Mouse (Mus musculus) heart, embryonic 14.5 days (tissue): ENCODE data around the gene Rprd1b. TPM values are rescaled to one million over a fixed set of nuclear protein-coding genes. Genes with fewer than 3 reads are reported as not detected.

Source experiments
- ATAC-seq: fragments of 200-750 bp; cut with Nextera tagmentation; 2 replicates; pipeline ENCODE4 v1.8.0; 2017; ENCODE audit warnings: low read depth, moderate TSS enrichment; ENCODE audit not compliant: insufficient number of reproducible peaks, insufficient read depth, low FRiP score
- H3K27ac ChIP-seq, 2 experiments: fragments of 200-500 bp in 1 of 2; fragments of 300-500 bp in 1 of 2; sonication (generic) in 1 of 2; replicated peaks in 1 of 2; 2 replicates each; pipeline ENCODE4 v1.5.1; 2012 to 2014; ENCODE audit warnings: low read depth in 2 of 2, low read length in 2 of 2, control low read depth in 1 of 2, mild to moderate bottlenecking in 1 of 2, mixed read lengths in 1 of 2; ENCODE audit not compliant: control insufficient read depth in 1 of 2, insufficient read depth in 1 of 2
- H3K27me3 ChIP-seq: fragments of 300-500 bp; sonication (generic); 2 replicates; pipeline ENCODE4 v1.6.1; 2014; ENCODE audit warnings: mild to moderate bottlenecking, low read length, control low read depth; ENCODE audit not compliant: control insufficient read depth, insufficient read depth
- H3K36me3 ChIP-seq: fragments of 300-500 bp; sonication (generic); 2 replicates; pipeline ENCODE4 v1.6.1; 2014; ENCODE audit warnings: mild to moderate bottlenecking, control low read depth, low read length, mixed read lengths; ENCODE audit not compliant: control insufficient read depth, insufficient read depth
- H3K4me1 ChIP-seq, 2 experiments: fragments of 200-500 bp in 1 of 2; fragments of 300-500 bp in 1 of 2; sonication (generic) in 1 of 2; 2 replicates each; pipeline ENCODE4 v1.6.1; 2012 to 2014; ENCODE audit warnings: low read length in 2 of 2, control low read depth in 1 of 2, mixed read lengths in 1 of 2; ENCODE audit not compliant: control insufficient read depth in 2 of 2, insufficient read depth in 2 of 2
- H3K4me2 ChIP-seq: fragments of 300-500 bp; sonication (generic); 2 replicates; pipeline ENCODE4 v1.6.1; 2014; ENCODE audit warnings: mild to moderate bottlenecking, low read length
- H3K4me3 ChIP-seq, 2 experiments: fragments of 200-500 bp in 1 of 2; fragments of 300-500 bp in 1 of 2; sonication (generic) in 1 of 2; 2 replicates each; pipeline ENCODE4 v1.5.1; 2012 to 2014; ENCODE audit warnings: low read length in 2 of 2, mild to moderate bottlenecking in 2 of 2, control low read depth in 1 of 2, low read depth in 1 of 2, moderate library complexity in 1 of 2; ENCODE audit not compliant: control insufficient read depth in 1 of 2, insufficient read depth in 1 of 2
- H3K9ac ChIP-seq: fragments of 300-500 bp; sonication (generic); 2 replicates; pipeline ENCODE4 v1.6.1; 2014; ENCODE audit warnings: mild to moderate bottlenecking, low read length
- H3K9me3 ChIP-seq: fragments of 300-500 bp; sonication (generic); 2 replicates; pipeline ENCODE4 v1.6.1; 2016; ENCODE audit warnings: low read length, control low read depth; ENCODE audit not compliant: control insufficient read depth
- WGBS: fragments of 180-500 bp; shearing (Covaris S2); extraction: QIAGEN DNeasy Blood & Tissue Kit; methylation state at CpG from one replicate; pipeline ENCODE4 v1.1.7; 2014; 5-methylcytosine and 5-hydroxymethylcytosine counted together
- polyA plus RNA-seq: library from polyadenylated mRNA; unstranded; fragments of >200 nt; fragmentation: Nextera tagmentation; extraction: Ambion mirVana; gene quantifications from 2 replicates; pipeline ENCODE4 v1.2.1, GENCODE M21; 2014

Gene Rprd1b
- polyA plus RNA-seq, 1 experiment from 2014 or later = 28.4 TPM

DNA sequence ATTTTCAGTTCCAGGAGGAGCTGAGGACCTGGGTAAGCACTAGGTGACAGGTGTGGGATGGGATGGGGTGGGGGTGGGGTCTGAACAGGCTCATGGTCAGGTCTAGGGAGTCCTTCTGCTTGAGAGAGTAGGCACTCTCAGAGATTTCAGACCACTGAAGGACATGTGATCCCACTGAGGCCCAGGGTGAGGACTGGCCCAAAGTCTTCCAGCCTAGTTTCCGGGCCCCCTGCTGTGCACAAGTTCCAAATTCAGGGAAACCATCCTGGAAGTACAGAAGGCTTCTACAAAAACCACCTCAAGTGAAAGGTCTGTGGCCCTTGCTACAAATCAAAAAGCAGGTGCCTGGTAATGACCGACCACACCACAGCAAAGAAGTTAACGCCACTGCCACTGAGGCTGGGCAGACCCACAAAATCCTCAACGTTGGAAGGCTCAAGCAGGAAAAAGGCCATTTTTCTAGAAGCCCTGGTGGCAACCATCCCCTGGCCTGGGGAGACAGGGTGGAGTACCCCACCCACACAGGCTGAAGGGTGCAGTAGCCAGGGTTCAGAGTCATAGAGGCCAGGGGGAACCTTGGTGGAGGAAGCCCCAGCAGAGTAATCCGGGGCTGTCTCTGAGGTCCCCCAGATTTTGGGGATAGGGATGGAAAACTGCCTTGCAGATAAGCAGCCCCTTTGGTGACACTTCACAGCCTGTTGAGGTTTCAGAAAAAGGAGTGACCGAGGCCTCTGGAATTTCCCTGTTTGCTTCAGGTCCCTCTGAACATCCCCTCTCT is 116.6 kb downstream of the Rprd1b start:
- WGBS = 42% methylated on average over 6 of the region's 6 CpGs
- H3K4me1 ChIP-seq = peaks cover 39 to 56% of the 10 kb centered on the region in 2 experiments
- H3K9ac ChIP-seq = peak overlapping the region; percentile 95
- peaks cover 27% of the 10 kb centered on the region for H3K36me3 ChIP-seq
- H3K27ac ChIP-seq = peak overlapping the region; percentile 72 to 99
- H3K27me3 ChIP-seq = no peaks in the 10 kb centered on the region
- no peaks in the 10 kb centered on the region for H3K9me3 ChIP-seq
- no peak for ATAC-seq
- H3K4me2 ChIP-seq = peak overlapping the region; percentile 85
- peak overlapping the region; percentile 71 to 74 for H3K4me3 ChIP-seq

DNA sequence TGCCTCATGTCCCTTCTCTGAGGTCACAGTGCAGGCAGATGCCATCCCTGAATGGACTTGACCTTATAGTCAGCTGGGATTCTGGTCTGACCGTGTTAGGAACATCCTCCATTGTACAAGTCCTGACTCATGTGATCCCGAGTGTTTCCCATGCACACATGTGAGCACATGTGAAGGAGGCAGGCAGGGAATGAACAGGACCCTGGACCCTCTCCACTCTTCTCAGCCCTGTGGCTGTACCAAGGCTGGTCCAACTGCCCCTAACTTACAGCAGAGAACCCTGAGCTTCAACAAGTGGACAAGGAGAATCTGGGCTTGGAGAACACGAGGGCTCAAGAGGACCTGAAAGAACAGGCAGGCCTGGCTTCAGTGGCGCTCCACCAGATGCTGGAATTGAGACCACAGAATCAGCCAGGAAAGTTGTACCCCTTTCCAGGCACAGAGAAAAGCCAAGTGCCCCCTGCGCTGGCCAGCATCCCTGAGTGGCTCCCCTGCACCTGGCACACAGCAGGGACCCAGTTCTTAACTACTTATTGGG is 117.3 kb downstream of the Rprd1b start:
- H3K4me3 ChIP-seq = peak overlapping the region; percentile 71 to 74
- H3K4me2 ChIP-seq = peak overlapping the region; percentile 85
- peaks cover 34 to 50% of the 10 kb centered on the region in 2 experiments for H3K4me1 ChIP-seq
- H3K9ac ChIP-seq = peak overlapping the region; percentile 95
- no peaks in the 10 kb centered on the region for H3K27me3 ChIP-seq
- WGBS = 18% methylated on average over 5 of the region's 5 CpGs
- peak overlapping the region; percentile 72 to 99 for H3K27ac ChIP-seq
- peaks cover 22% of the 10 kb centered on the region for H3K36me3 ChIP-seq
- no peaks in the 10 kb centered on the region for H3K9me3 ChIP-seq
- ATAC-seq = no peak

DNA sequence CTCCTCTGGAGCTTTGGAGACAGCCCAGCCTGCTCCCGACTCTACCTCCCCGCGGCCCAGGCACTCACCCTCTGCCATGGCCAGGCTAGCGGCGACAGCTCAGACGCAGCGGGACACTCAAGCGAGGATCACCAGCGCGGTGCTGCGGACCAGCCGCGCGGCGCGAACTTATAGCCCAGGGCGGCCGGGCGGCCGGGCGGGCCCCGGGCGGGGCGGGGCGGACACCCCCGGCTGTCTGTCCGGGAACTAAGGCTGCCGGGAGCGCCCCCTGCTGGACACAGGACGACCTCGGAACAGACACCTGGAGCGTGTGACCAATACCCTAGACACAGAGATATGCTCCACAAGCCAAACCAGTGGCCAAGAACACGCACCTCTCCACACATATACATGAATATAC is 117.9 kb downstream of the Rprd1b start, which contains the start of gene Tgm2:
Gene Tgm2, minus strand, starts transcription at position 214 of the 400 bp plus-strand sequence.
- under 1% methylated on average over 31 of the region's 33 CpGs for WGBS
- Histone ChIP-seq H3K9me3 (peaks cover 6% of the 10 kb centered on the region; the same call in 1 of the 2 replicates), H3K27ac (peak within 1 kb of the TSS; percentile 72 to 99), H3K9ac (peak within 1 kb of the TSS; percentile 95), H3K4me3 (peak within 1 kb of the TSS; percentile 71 to 74), H3K4me2 (peak within 1 kb of the TSS; percentile 85), H3K27me3 (no peaks in the 10 kb centered on the region), H3K4me1 (peaks cover 27 to 43% of the 10 kb centered on the region in 2 experiments), H3K36me3 (peaks cover 16% of the 10 kb centered on the region)
- peak; percentile 62 for ATAC-seq

DNA sequence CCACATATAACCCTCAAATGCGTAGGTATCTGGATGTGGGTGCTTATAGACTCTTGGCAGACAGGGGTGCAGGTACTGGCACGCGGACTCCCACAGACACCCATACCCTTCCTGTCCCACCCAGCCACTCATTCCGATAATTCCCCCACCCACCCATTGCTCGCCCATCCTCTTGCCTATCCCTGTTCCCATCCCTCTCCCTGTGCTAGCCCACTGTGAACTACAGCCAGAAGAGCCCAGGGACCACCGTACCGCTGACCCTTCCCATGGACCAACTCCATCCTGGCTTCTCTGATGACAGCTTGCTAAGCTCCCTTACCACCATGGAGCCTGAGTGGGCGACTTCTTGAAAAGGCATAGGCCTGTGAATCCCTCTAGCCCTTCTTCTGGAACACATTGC is 118.7 kb downstream of the Rprd1b start:
- H3K4me3 ChIP-seq = no peak overlapping the region
- no peak for ATAC-seq
- peaks cover 9% of the 10 kb centered on the region for H3K36me3 ChIP-seq
- no peak overlapping the region for H3K4me2 ChIP-seq
- H3K4me1 ChIP-seq = peaks cover 20 to 36% of the 10 kb centered on the region in 2 experiments
- WGBS = 91% methylated on average over 8 of the region's 8 CpGs
- no peak overlapping the region for H3K9ac ChIP-seq
- H3K27me3 ChIP-seq = no peaks in the 10 kb centered on the region
- H3K27ac ChIP-seq = no peak overlapping the region
- H3K9me3 ChIP-seq = peaks cover 6% of the 10 kb centered on the region; the same call in 1 of the 2 replicates

DNA sequence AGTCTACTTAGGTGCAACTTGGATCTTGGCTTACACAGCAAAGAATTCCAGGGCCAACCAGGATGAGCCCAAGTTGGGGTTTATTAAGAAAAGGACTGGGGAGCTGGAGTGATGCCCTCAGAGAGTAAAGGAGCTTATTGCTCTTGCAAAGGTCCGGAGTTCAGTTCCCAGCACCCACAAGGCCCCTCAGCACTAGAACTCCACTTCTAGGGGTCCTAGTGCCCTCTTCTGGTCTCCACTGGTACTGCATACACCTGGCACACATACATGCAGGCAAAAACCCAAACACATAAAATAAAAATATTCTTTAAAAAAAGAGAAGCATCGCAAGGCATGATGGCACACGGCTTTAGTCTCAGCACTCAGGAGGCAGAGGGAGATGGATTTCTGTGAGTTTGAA is 122.8 kb downstream of the Rprd1b start:
- no peak for ATAC-seq

DNA sequence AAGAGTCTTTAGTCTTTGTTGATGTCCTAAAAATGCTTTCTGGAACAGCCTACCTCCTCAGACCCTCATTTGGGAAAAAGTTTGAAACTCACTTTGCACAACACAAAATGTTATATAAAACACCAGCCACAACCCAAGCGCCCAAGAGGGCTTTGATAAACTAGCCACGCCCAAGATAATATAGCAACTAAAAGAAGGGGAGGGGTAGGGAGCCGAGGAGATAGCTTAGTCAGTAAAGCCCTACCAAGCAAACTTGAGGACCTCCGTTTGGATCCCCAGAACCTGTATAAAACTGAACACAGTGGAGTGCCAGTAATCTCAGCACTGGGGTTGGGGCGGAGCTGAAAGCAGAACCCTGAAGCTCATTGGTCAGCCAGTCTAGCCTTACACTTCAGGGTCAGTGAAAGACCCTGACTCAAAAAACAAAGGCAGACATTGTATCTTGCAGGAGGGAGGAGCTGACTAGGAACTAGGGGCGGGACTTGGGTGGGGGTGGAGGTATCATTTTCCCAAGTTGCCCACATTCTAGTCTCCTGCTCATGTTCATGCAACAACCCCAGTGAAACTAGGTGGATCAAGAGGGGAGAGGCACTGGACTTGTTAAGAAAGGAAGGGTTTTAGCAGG is 124.5 kb downstream of the Rprd1b start:
- peaks cover 7 to 20% of the 10 kb centered on the region in 2 experiments for H3K4me1 ChIP-seq
- whole genome bisulfite sequencing = 49% methylated on average over 6 of the region's 6 CpGs
- ATAC-seq = no peak
- no peaks in the 10 kb centered on the region for H3K36me3 ChIP-seq
- H3K27me3 ChIP-seq = no peaks in the 10 kb centered on the region
- H3K9me3 ChIP-seq = peaks cover 6% of the 10 kb centered on the region; the same call in 1 of the 2 replicates
- no peak overlapping the region for H3K4me3 ChIP-seq
- H3K4me2 ChIP-seq = no peak overlapping the region
- H3K27ac ChIP-seq = no peak overlapping the region
- H3K9ac ChIP-seq = no peak overlapping the region

More for the DNA sequence above, 122.8 kb downstream of the Rprd1b start:
- no peak overlapping the region for H3K9ac ChIP-seq
- no peaks in the 10 kb centered on the region for H3K27me3 ChIP-seq
- no peak overlapping the region for H3K4me2 ChIP-seq
- peaks cover 6% of the 10 kb centered on the region; the same call in 1 of the 2 replicates for H3K9me3 ChIP-seq
- H3K4me1 ChIP-seq = peaks cover 7 to 20% of the 10 kb centered on the region in 2 experiments
- no peaks in the 10 kb centered on the region for H3K36me3 ChIP-seq
- WGBS = 94% methylated on average over 3 of the region's 3 CpGs
- no peak overlapping the region for H3K27ac ChIP-seq
- no peak overlapping the region for H3K4me3 ChIP-seq

DNA sequence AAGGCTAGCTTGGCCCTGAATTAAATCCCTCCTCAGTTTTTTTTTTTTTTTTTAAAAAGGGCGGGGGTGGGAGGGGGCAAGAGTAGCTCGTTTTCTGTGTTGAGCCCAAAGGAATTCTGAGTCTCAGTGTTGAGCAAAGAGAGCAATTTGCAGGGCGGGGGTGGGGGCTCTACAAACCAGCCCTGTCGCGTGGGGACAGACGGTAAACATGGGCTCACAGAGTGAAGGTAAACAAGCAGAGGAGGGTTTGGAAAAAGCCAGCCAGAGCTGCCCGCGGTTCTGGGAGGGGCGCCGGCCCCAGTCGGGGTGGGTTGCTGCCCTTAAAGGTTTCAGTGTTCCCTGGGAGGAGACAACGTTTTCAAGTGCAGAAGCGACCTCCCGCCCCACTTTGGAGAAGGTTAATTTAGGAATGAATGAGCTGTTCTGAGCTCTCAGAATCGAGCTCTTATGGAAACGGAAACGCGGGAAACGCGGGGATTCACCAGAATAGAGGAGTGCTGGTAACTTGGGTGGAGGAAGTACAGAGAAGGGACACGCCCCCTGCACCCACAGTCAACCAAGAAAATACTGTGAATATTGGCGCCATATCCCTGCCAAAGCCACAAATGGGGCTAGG is 125.5 kb downstream of the Rprd1b start:
- no peak for ATAC-seq
- Histone ChIP-seq H3K9ac (peak overlapping the region; percentile 64), H3K4me1 (peaks cover 7 to 20% of the 10 kb centered on the region in 2 experiments), H3K4me2 (peak overlapping the region; percentile 74), H3K9me3 (peaks cover 6% of the 10 kb centered on the region; the same call in 1 of the 2 replicates), H3K27me3 (no peaks in the 10 kb centered on the region), H3K36me3 (no peaks in the 10 kb centered on the region), H3K4me3 (peak overlapping the region; percentile 38 to 48), H3K27ac (peak overlapping the region in 1 of 2 experiments; percentile 10; a peak in 1 of 4 replicates)
- 2% methylated on average over 22 of the region's 22 CpGs for WGBS
